Mouse (Mus musculus): ENCODE results near the gene Rab35. TPM values are rescaled to one million over a fixed set of nuclear protein-coding genes. Genes with fewer than 3 reads are reported as not detected.

The Rab35 gene
- total and polyA plus RNA-seq, 3 experiments: 33.8 to 62.2 (median 37.5) TPM

- dilution Hi-C loops (cut with MboI; ENCODE audit: extremely low pct_ligation_motif_present, extremely low pct_unique_long_range_greater_than_20kb, low sequenced_read_pairs) (no loop called here), in situ Hi-C loops (cut with MboI; ENCODE audit: low pct_ligation_motif_present, low pct_unique_long_range_greater_than_20kb, low sequenced_read_pairs) (no loop called here)
- TF ChIP-seq MYC (IDR thresholded peaks at IDR 0.05; ENCODE audit: low read depth, low read length): no peak
- no peak for TF ChIP-seq E2F4 (IDR thresholded peaks at IDR 0.05; ENCODE audit: insufficient replicate concordance, low read depth, low read length)
- no peak for TF ChIP-seq ETS1 (conservative IDR thresholded peaks at IDR 0.05; ENCODE audit: low read depth, low read length)
- no peak for TF ChIP-seq EP300 (IDR thresholded peaks at IDR 0.05; ENCODE audit: low read length)
- no peak for TF ChIP-seq BHLHE40 (IDR thresholded peaks at IDR 0.05; ENCODE audit: low read depth, low read length)
- TF ChIP-seq NELFE (IDR thresholded peaks at IDR 0.05; ENCODE audit: low read depth, low read length): no peak
- no peak for TF ChIP-seq JUN (IDR thresholded peaks at IDR 0.05; ENCODE audit: insufficient read depth, low read depth, low read length)
- no peak for TF ChIP-seq ZMIZ1 (IDR thresholded peaks at IDR 0.05; ENCODE audit: low read depth, low read length)
- no peak for TF ChIP-seq MEF2A (IDR thresholded peaks at IDR 0.05; ENCODE audit: borderline replicate concordance, low read depth, low read length)
- no peak for TF ChIP-seq ELF1 (IDR thresholded peaks at IDR 0.05; ENCODE audit: low read depth, low read length)
- TF ChIP-seq CHD1 (IDR thresholded peaks at IDR 0.05; ENCODE audit: low read depth, low read length): no peak
- TF ChIP-seq HCFC1 (IDR thresholded peaks at IDR 0.05; ENCODE audit: low read depth, low read length): no peak
- TF ChIP-seq MAFK (IDR thresholded peaks at IDR 0.05; ENCODE audit: insufficient replicate concordance, low read length): no peak
- no peak for TF ChIP-seq UBTF (IDR thresholded peaks at IDR 0.05; ENCODE audit: low read depth, low read length)
- TF ChIP-seq POLR2A (IDR thresholded peaks at IDR 0.05; ENCODE audit: low read depth, low read length): no peak
- TF ChIP-seq JUND (conservative IDR thresholded peaks at IDR 0.05; ENCODE audit: low read depth, low read length): no peak
- TF ChIP-seq MAX (IDR thresholded peaks at IDR 0.05; ENCODE audit: low read length): no peak
- no peak for TF ChIP-seq CTCF (conservative IDR thresholded peaks at IDR 0.05 in 1 of 2, IDR thresholded peaks at IDR 0.05 in 1 of 2; ENCODE audit: low read depth in 2 of 2, low read length in 2 of 2)
- no peak for TF ChIP-seq TCF12 (IDR thresholded peaks at IDR 0.05; ENCODE audit: low read depth, low read length)
- peaks cover 7% of the 10 kb centered on the region for H3K9me3 ChIP-seq (replicated peaks; ENCODE audit: low read length)
- H3K79me2 ChIP-seq (replicated peaks; ENCODE audit: control insufficient read depth, extremely low read depth, insufficient read depth, poor library complexity, severe bottlenecking): no peaks in the 10 kb centered on the region
- no peaks in the 10 kb centered on the region for H3K36me3 ChIP-seq (replicated peaks in 1 of 2; ENCODE audit: control insufficient read depth in 1 of 2, insufficient read depth in 1 of 2, low read length in 1 of 2)
- H3K4me2 ChIP-seq (ENCODE audit: insufficient read depth, low read depth, poor library complexity, severe bottlenecking): no peak overlapping the region
- H3K4me3 ChIP-seq (replicated peaks in 1 of 3; ENCODE audit: low read depth in 2 of 3, low read length in 2 of 3, poor library complexity in 1 of 3): no peak overlapping the region
- H3K9ac ChIP-seq (ENCODE audit: insufficient read depth, low read depth): no peak overlapping the region
- H3K27me3 ChIP-seq (replicated peaks): peaks cover 6% of the 10 kb centered on the region
- H3K27ac ChIP-seq (ENCODE audit: insufficient read depth, low read depth): no peak overlapping the region
- no peak for DNase-seq (ENCODE audit: extremely low read depth)
- H3K4me1 ChIP-seq (ENCODE audit: control insufficient read depth in 1 of 2, insufficient read depth in 2 of 2): no peaks in the 10 kb centered on the region
Observed at GRCm38 (mm10) chr5:115668986-115669385, 37.3 kb downstream of the Rab35 start.

GRCm38 (mm10) chr5:115669974-115670373 lies 38.3 kb downstream of the Rab35 start:
- no peak for TF ChIP-seq JUN (IDR thresholded peaks at IDR 0.05; ENCODE audit: insufficient read depth, low read depth, low read length)
- TF ChIP-seq MAX (IDR thresholded peaks at IDR 0.05; ENCODE audit: low read length): no peak
- no peak for TF ChIP-seq PAX5 (IDR thresholded peaks at IDR 0.05; ENCODE audit: low read length)
- no peak for TF ChIP-seq TBP (conservative IDR thresholded peaks at IDR 0.05; ENCODE audit: low read depth, low read length)
- TF ChIP-seq POLR2A (IDR thresholded peaks at IDR 0.05; ENCODE audit: low read depth, low read length): no peak
- no peak for TF ChIP-seq JUND (conservative IDR thresholded peaks at IDR 0.05; ENCODE audit: low read depth, low read length)
- TF ChIP-seq SMC3 (IDR thresholded peaks at IDR 0.05; ENCODE audit: low read depth, low read length): no peak
- no peak for TF ChIP-seq KAT2A (IDR thresholded peaks at IDR 0.05; ENCODE audit: insufficient replicate concordance, low read length)
- TF ChIP-seq ZKSCAN1 (IDR thresholded peaks at IDR 0.05; ENCODE audit: borderline replicate concordance, low read depth, low read length): no peak
- TF ChIP-seq USF1 (IDR thresholded peaks at IDR 0.05; ENCODE audit: low read depth, low read length): no peak
- TF ChIP-seq ZNF384 (IDR thresholded peaks at IDR 0.05; ENCODE audit: low read depth, low read length): no peak
- TF ChIP-seq NRF1 (IDR thresholded peaks at IDR 0.05; ENCODE audit: low read depth, low read length): no peak
- no peak for TF ChIP-seq CTCF (conservative IDR thresholded peaks at IDR 0.05 in 1 of 2, IDR thresholded peaks at IDR 0.05 in 1 of 2; ENCODE audit: low read depth in 2 of 2, low read length in 2 of 2)
- TF ChIP-seq GABPA (IDR thresholded peaks at IDR 0.05; ENCODE audit: insufficient replicate concordance, low read depth, low read length): no peak
- no peak for TF ChIP-seq BHLHE40 (IDR thresholded peaks at IDR 0.05; ENCODE audit: low read depth, low read length)
- no peak for TF ChIP-seq SIN3A (IDR thresholded peaks at IDR 0.05; ENCODE audit: low read length)
- dilution Hi-C loops (cut with MboI; ENCODE audit: extremely low pct_ligation_motif_present, extremely low pct_unique_long_range_greater_than_20kb, low sequenced_read_pairs) (no loop called here), in situ Hi-C loops (cut with MboI; ENCODE audit: low pct_ligation_motif_present, low pct_unique_long_range_greater_than_20kb, low sequenced_read_pairs) (no loop called here)
- no peaks in the 10 kb centered on the region for H3K79me2 ChIP-seq (replicated peaks; ENCODE audit: control insufficient read depth, extremely low read depth, insufficient read depth, poor library complexity, severe bottlenecking)
- H3K9ac ChIP-seq (ENCODE audit: insufficient read depth, low read depth): no peak overlapping the region
- peaks cover 6% of the 10 kb centered on the region for H3K27me3 ChIP-seq (replicated peaks)
- no peak overlapping the region for H3K4me3 ChIP-seq (replicated peaks in 1 of 3; ENCODE audit: low read depth in 2 of 3, low read length in 2 of 3, poor library complexity in 1 of 3)
- no peak overlapping the region for H3K4me2 ChIP-seq (ENCODE audit: insufficient read depth, low read depth, poor library complexity, severe bottlenecking)
- H3K36me3 ChIP-seq (replicated peaks in 1 of 2; ENCODE audit: control insufficient read depth in 1 of 2, insufficient read depth in 1 of 2, low read length in 1 of 2): no peaks in the 10 kb centered on the region
- no peaks in the 10 kb centered on the region for H3K4me1 ChIP-seq (ENCODE audit: control insufficient read depth in 1 of 2, insufficient read depth in 2 of 2)
- DNase-seq (ENCODE audit: extremely low read depth): no peak
- peaks cover 5% of the 10 kb centered on the region for H3K9me3 ChIP-seq (replicated peaks; ENCODE audit: low read length)
- H3K27ac ChIP-seq (ENCODE audit: insufficient read depth, low read depth): no peak overlapping the region

All from CH12.LX (cell line).